Mouse (Mus musculus): Measurements from ENCODE around the gene Ryr1. TPM values are rescaled to one million over a fixed set of nuclear protein-coding genes. Genes with fewer than 3 reads are reported as not detected.
A peak's percentile ranks its signal among the peaks of the same experiment; 100 is the strongest.

Gene Ryr1
- polyA plus RNA-seq, 1 experiment from 2014 or later: 2.5 TPM

DNA sequence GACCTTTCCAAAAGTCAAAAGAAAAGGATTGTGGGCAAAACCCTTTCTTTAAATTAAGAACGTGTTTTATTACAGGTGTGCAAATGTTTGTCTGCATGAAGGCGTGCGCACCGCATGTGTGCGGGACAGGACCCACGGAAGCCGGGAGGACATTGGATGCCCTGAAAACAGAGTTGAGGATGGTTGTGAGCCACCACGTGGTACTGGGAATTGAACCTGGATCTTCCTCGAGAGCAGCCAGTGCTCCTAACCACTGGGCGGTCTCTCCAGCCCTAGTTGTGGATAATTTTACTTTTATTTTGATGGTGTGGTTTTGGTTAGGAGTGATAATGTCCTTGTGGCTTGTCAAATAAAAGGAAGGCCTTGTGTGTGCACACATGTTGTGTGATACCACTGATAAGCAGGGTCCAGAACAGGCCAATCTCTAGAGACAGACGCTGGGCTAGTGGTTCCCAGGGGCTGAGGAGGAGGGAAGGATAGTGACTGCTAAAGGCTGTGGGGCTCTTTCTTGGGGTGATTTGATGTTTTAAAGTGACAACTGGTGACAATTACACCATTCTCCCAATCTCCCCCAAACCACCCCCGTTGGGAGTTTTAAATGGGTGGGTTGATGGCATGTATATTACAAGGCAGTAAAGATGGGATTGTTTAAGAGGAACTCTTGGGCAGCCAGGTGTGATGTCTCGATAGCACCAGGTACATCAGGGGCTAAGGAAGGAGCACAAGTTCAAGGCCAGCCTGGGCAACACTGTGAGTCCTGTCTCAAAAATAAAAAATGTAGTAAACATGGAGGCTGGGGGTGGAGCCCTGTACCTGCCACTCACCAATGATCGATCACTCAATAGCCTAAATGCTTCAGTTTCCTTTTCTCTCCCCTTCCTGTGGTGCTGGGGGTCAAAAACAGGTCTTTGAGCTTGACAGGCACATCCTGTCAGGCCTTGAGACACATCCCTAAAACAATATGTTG, 95.0 kb downstream of the Ryr1 start:
- ATAC-seq (ENCODE audit: insufficient number of reproducible peaks, low FRiP score, low TSS enrichment, low read depth) (no peak), DNase-seq (ENCODE audit: low spot score) (no peak)
- H3K4me1 ChIP-seq (ENCODE audit: control insufficient read depth, insufficient read depth, low read length): no peaks in the 10 kb centered on the region
- H3K4me2 ChIP-seq (ENCODE audit: low read depth, severe bottlenecking): no peak overlapping the region
- no peak overlapping the region for H3K9ac ChIP-seq (ENCODE audit: low read length)
- no peak overlapping the region for H3K27ac ChIP-seq (replicated peaks; ENCODE audit: low read depth, low read length)
- no peaks in the 10 kb centered on the region for H3K9me3 ChIP-seq (ENCODE audit: control insufficient read depth, low read length)
- H3K36me3 ChIP-seq (ENCODE audit: control insufficient read depth, insufficient read depth, low read length): no peaks in the 10 kb centered on the region
- no peak overlapping the region for H3K4me3 ChIP-seq (ENCODE audit: low read depth, low read length)
- 87% methylated on average over 14 of the region's 14 CpGs for WGBS
- no peaks in the 10 kb centered on the region for H3K27me3 ChIP-seq (ENCODE audit: control insufficient read depth, insufficient read depth, low read length)

DNA sequence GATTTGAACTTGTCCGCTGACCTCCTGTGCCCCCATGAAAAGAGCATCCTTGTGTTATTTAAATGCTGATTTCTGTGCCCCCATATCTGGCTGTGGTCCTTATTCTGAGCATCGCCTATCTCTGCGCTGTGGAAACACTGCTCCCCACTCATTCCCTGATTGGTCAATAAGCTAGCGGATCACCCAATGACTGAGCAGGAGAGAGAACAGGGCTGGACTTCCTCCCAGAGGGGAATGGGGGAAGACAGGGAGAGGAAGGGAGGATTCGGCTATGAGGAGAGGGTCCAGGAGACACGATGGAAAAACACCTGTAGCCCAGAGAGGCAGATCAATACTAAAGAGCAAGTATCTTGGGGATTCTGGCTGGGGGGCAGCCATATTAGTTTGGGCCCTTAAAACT, 96.2 kb downstream of the Ryr1 start:
- ATAC-seq (ENCODE audit: insufficient number of reproducible peaks, low FRiP score, low TSS enrichment, low read depth) (no peak), DNase-seq (ENCODE audit: low spot score) (no peak)

DNA sequence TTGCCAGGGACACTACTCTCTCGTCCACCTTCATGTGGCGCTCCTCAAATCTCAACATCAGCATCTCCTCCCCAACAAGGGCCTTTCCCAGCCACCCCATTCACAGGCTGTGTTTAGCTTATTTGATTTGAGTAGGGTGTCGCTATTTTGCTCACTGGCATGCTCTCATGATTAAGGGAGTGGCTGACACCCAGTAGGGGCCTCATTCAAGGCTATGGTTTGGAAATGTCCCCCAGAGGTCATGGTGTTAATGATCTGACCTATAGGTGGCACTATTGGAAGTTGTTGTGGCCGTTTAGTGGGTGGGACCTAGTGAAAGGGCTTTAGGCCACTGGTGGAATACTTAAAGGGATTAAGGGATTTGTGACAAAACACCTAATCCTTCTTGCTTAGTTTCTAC, 98.2 kb downstream of the Ryr1 start:
- Histone ChIP-seq H3K36me3 (ENCODE audit: control insufficient read depth, insufficient read depth, low read length) (no peaks in the 10 kb centered on the region), H3K4me3 (ENCODE audit: low read depth, low read length) (no peak overlapping the region), H3K4me2 (ENCODE audit: low read depth, severe bottlenecking) (no peak overlapping the region), H3K9ac (ENCODE audit: low read length) (no peak overlapping the region), H3K27ac (replicated peaks; ENCODE audit: low read depth, low read length) (no peak overlapping the region), H3K9me3 (ENCODE audit: control insufficient read depth, low read length) (no peaks in the 10 kb centered on the region), H3K4me1 (ENCODE audit: control insufficient read depth, insufficient read depth, low read length) (no peaks in the 10 kb centered on the region), H3K27me3 (ENCODE audit: control insufficient read depth, insufficient read depth, low read length) (no peaks in the 10 kb centered on the region)
- no peak for DNase-seq (ENCODE audit: low spot score)
- WGBS: 80% methylated on average over 4 of the region's 4 CpGs
- no peak for ATAC-seq (ENCODE audit: insufficient number of reproducible peaks, low FRiP score, low TSS enrichment, low read depth)

More for the DNA sequence above, 96.2 kb downstream of the Ryr1 start:
- no peaks in the 10 kb centered on the region for H3K9me3 ChIP-seq (ENCODE audit: control insufficient read depth, low read length)
- WGBS: 90% methylated on average over 6 of the region's 6 CpGs
- no peak overlapping the region for H3K27ac ChIP-seq (replicated peaks; ENCODE audit: low read depth, low read length)
- H3K4me3 ChIP-seq (ENCODE audit: low read depth, low read length): no peak overlapping the region
- no peaks in the 10 kb centered on the region for H3K4me1 ChIP-seq (ENCODE audit: control insufficient read depth, insufficient read depth, low read length)
- H3K27me3 ChIP-seq (ENCODE audit: control insufficient read depth, insufficient read depth, low read length): no peaks in the 10 kb centered on the region
- no peaks in the 10 kb centered on the region for H3K36me3 ChIP-seq (ENCODE audit: control insufficient read depth, insufficient read depth, low read length)
- no peak overlapping the region for H3K4me2 ChIP-seq (ENCODE audit: low read depth, severe bottlenecking)
- H3K9ac ChIP-seq (ENCODE audit: low read length): no peak overlapping the region

DNA sequence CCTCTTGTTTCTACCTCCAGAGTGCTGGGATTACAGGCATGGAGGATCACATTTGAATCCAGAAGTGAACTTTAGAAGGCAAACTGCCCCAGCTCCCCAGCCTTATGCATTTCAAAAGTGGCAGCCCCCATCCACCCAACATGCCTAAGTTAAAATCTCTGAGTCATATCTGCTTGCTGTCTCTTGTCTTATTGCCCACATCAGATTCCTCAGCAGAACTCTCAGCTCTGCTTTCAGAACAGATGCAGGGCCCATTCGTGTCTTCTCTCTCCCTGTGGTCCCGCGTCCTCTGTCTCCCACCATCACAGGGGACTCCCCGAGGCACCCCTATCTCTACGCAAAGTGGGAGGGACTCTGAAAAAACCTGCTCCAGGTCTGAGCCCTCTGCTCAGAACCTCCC, 98.8 kb downstream of the Ryr1 start:
- WGBS: 83% methylated on average over 5 of the region's 5 CpGs
- Histone ChIP-seq H3K4me3 (ENCODE audit: low read depth, low read length) (no peak overlapping the region), H3K4me2 (ENCODE audit: low read depth, severe bottlenecking) (no peak overlapping the region), H3K27me3 (ENCODE audit: control insufficient read depth, insufficient read depth, low read length) (no peaks in the 10 kb centered on the region), H3K4me1 (ENCODE audit: control insufficient read depth, insufficient read depth, low read length) (no peaks in the 10 kb centered on the region), H3K9me3 (ENCODE audit: control insufficient read depth, low read length) (no peaks in the 10 kb centered on the region), H3K9ac (ENCODE audit: low read length) (no peak overlapping the region), H3K36me3 (ENCODE audit: control insufficient read depth, insufficient read depth, low read length) (no peaks in the 10 kb centered on the region), H3K27ac (replicated peaks; ENCODE audit: low read depth, low read length) (no peak overlapping the region)
- ATAC-seq (ENCODE audit: insufficient number of reproducible peaks, low FRiP score, low TSS enrichment, low read depth) (no peak), DNase-seq (ENCODE audit: low spot score) (no peak)

DNA sequence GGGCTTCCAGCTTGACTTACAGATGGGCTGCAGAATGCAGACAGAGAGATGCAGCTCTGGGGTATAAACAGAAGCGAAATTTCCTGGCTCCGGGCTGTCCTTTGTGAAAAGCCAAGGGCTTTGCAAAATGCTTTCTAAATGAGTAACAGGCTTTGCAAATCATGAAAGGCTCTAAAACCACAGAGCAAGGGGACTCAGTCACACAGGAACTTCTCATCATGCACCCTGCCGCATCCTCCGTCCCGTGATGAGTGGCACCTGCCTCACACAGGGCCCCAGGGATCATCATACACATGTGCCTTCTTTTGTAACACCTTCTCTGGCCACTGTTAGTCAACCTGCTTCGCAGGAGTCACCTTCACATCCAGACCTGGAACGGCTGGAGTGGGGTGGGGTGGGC, 99.4 kb downstream of the Ryr1 start:
- no peaks in the 10 kb centered on the region for H3K36me3 ChIP-seq (ENCODE audit: control insufficient read depth, insufficient read depth, low read length)
- no peak overlapping the region for H3K9ac ChIP-seq (ENCODE audit: low read length)
- no peaks in the 10 kb centered on the region for H3K4me1 ChIP-seq (ENCODE audit: control insufficient read depth, insufficient read depth, low read length)
- H3K9me3 ChIP-seq (ENCODE audit: control insufficient read depth, low read length): no peaks in the 10 kb centered on the region
- H3K27ac ChIP-seq (replicated peaks; ENCODE audit: low read depth, low read length): no peak overlapping the region
- peaks cover 5% of the 10 kb centered on the region for H3K27me3 ChIP-seq (ENCODE audit: control insufficient read depth, insufficient read depth, low read length)
- no peak overlapping the region for H3K4me3 ChIP-seq (ENCODE audit: low read depth, low read length)
- no peak for DNase-seq (ENCODE audit: low spot score)
- ATAC-seq (ENCODE audit: insufficient number of reproducible peaks, low FRiP score, low TSS enrichment, low read depth): no peak
- 80% methylated on average over 7 of the region's 7 CpGs for WGBS
- H3K4me2 ChIP-seq (ENCODE audit: low read depth, severe bottlenecking): no peak overlapping the region

DNA sequence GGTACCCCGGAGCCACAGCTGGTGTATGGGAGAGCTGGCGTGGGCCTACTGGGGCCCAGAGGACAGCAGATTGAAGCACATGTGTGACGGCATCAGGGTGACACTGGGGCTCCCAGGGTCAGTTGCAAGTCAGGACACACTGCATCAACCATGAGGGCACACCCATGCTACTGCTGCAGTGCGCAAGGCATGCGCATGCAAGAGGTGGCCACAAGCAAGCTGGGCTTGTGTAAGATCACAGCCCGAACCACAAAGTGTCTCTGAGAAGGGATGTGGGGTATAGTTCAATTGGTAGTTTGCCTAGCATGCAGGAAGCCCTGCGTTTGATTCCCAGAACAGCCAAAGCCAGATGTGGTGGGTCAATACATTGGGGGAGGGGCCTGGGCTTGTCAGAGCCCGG, 101.5 kb downstream of the Ryr1 start:
- no peaks in the 10 kb centered on the region for H3K9me3 ChIP-seq (ENCODE audit: control insufficient read depth, low read length)
- H3K36me3 ChIP-seq (ENCODE audit: control insufficient read depth, insufficient read depth, low read length): no peaks in the 10 kb centered on the region
- no peak for ATAC-seq (ENCODE audit: insufficient number of reproducible peaks, low FRiP score, low TSS enrichment, low read depth)
- H3K9ac ChIP-seq (ENCODE audit: low read length): no peak overlapping the region
- peaks cover 26% of the 10 kb centered on the region for H3K27me3 ChIP-seq (ENCODE audit: control insufficient read depth, insufficient read depth, low read length)
- no peak overlapping the region for H3K4me2 ChIP-seq (ENCODE audit: low read depth, severe bottlenecking)
- H3K27ac ChIP-seq (replicated peaks; ENCODE audit: low read depth, low read length): no peak overlapping the region
- WGBS: 90% methylated on average over 8 of the region's 8 CpGs
- H3K4me1 ChIP-seq (ENCODE audit: control insufficient read depth, insufficient read depth, low read length): peaks cover 7% of the 10 kb centered on the region; the same call in 1 of the 2 replicates
- no peak for DNase-seq (ENCODE audit: low spot score)
- no peak overlapping the region for H3K4me3 ChIP-seq (ENCODE audit: low read depth, low read length)

DNA sequence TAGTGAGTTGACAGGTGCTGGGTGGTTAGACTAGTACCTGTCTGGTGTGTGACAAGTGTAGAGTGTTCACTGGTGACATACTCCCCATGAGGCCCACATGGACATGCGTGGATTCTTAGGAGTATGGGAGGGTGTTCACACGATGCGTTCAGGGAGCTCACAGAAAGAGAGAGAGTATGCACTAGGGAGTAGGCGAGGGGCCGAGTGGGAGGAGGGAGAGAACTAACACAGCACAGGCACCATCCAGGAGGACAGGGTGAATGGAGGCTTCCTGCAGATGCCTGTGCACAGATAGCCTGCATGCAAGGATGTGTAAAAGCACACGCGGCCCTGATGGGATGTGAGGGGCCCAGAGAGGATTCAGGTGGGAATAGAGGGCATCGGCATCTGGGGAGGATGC, 102.5 kb downstream of the Ryr1 start:
- no peak for ATAC-seq (ENCODE audit: insufficient number of reproducible peaks, low FRiP score, low TSS enrichment, low read depth)

DNA sequence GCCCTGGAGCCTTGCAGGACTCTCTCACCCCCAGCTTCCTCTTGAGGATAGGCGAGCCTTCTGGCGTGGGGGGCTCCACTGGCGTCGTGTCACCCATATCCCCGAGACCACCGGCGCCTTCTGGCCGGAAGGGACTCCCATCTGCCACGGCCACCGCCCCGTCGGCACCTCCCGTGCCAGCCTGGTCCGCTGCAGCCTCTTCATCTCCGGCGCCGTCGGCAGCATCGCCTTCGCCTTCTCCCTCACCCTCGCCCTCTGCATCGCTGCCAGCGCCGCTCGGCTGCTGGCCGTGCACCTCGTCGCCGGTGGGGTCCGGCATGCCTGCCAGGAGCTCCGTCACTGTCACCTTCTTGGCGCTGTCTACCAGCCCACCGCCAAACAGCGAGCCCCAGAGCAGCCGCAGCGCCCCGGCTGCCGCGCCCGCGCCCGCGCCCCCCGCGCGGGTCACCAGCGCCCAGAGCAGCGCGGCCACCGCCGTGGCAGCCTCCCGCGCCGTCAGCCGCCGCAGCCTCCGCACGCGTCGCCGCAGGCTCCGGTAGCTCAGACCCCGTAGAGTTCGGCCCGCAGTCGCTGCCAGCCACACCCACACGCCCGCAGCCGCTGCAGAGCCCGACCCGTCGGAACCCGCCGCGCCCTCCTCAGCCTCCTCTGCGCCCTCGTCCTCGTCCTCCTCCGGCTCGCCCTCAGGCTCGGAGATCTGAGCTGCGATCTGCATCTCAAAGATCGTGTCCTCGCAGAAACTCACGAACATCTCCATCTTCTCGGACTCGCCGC, 105.3 kb downstream of the Ryr1 start:
- 3% methylated on average over 76 of the region's 88 CpGs for WGBS
- peak overlapping the region; percentile 73 for H3K4me2 ChIP-seq (ENCODE audit: low read depth, severe bottlenecking)
- H3K9me3 ChIP-seq (ENCODE audit: control insufficient read depth, low read length): peaks cover 5% of the 10 kb centered on the region; the same call in 1 of the 2 replicates
- no peaks in the 10 kb centered on the region for H3K36me3 ChIP-seq (ENCODE audit: control insufficient read depth, insufficient read depth, low read length)
- DNase-seq (ENCODE audit: low spot score) (peak; percentile 43), ATAC-seq (ENCODE audit: insufficient number of reproducible peaks, low FRiP score, low TSS enrichment, low read depth) (no peak)
- H3K27ac ChIP-seq (replicated peaks; ENCODE audit: low read depth, low read length): no peak overlapping the region
- no peak overlapping the region; the same call in 1 of the 2 replicates for H3K9ac ChIP-seq (ENCODE audit: low read length)
- H3K4me1 ChIP-seq (ENCODE audit: control insufficient read depth, insufficient read depth, low read length): peaks cover 7% of the 10 kb centered on the region; the same call in 1 of the 2 replicates
- peaks cover 35% of the 10 kb centered on the region for H3K27me3 ChIP-seq (ENCODE audit: control insufficient read depth, insufficient read depth, low read length)
- H3K4me3 ChIP-seq (ENCODE audit: low read depth, low read length): peak overlapping the region; percentile 29

More for the DNA sequence above, 102.5 kb downstream of the Ryr1 start:
- Histone ChIP-seq H3K27me3 (ENCODE audit: control insufficient read depth, insufficient read depth, low read length) (peaks cover 33% of the 10 kb centered on the region), H3K4me3 (ENCODE audit: low read depth, low read length) (no peak overlapping the region), H3K9me3 (ENCODE audit: control insufficient read depth, low read length) (no peaks in the 10 kb centered on the region), H3K36me3 (ENCODE audit: control insufficient read depth, insufficient read depth, low read length) (no peaks in the 10 kb centered on the region), H3K4me2 (ENCODE audit: low read depth, severe bottlenecking) (no peak overlapping the region), H3K4me1 (ENCODE audit: control insufficient read depth, insufficient read depth, low read length) (peaks cover 7% of the 10 kb centered on the region; the same call in 1 of the 2 replicates), H3K9ac (ENCODE audit: low read length) (no peak overlapping the region), H3K27ac (replicated peaks; ENCODE audit: low read depth, low read length) (no peak overlapping the region)
- 91% methylated on average over 8 of the region's 8 CpGs for WGBS
- DNase-seq (ENCODE audit: low spot score): no peak
